Mouse (Mus musculus) bone marrow macrophage, adult 2 months (primary cell): ENCODE measurements around the gene Rnf225.

Experiments
- CTCF ChIP-seq: IDR thresholded peaks from 2 replicates; pipeline ENCODE4 v1.5.1; 2012; ENCODE audit warnings: low read depth, mild to moderate bottlenecking, low read length, moderate library complexity
- POLR2A ChIP-seq: IDR thresholded peaks from 2 replicates; pipeline ENCODE4 v1.6.1; 2012; ENCODE audit warnings: mild to moderate bottlenecking, low read depth, low read length, borderline replicate concordance

GRCm38 (mm10) chr7:12961511-12962141, 34.4 kb downstream of the Rnf225 start:
- TF ChIP-seq CTCF (no peak), POLR2A (no peak)
